Mouse (Mus musculus) MEL (cell line): ENCODE measurements at regions not wholly inside any gene's neighbourhood (a gene's known extent, or its start where the extent isn't known, plus 50 kb on each side); places are given as distances from the start of the nearest gene placed in this dataset.

Experiments used
- CTCF ChIP-seq, 3 experiments: IDR thresholded peaks in 2 of 3; conservative IDR thresholded peaks in 1 of 3; 2 replicates each; pipeline ENCODE4 v1.5.1; 2011 to 2012; ENCODE audit warnings: low read length in 3 of 3, low read depth in 2 of 3, mild to moderate bottlenecking in 2 of 3, improper control_type of control experiment in 1 of 3, inconsistent platforms in 1 of 3, mixed read lengths in 1 of 3, moderate library complexity in 1 of 3; ENCODE audit not compliant: control insufficient read depth in 1 of 3, insufficient read depth in 1 of 3, poor library complexity in 1 of 3, severe bottlenecking in 1 of 3
- EP300 ChIP-seq, 2 experiments: IDR thresholded peaks; 2 replicates each; pipeline ENCODE4 v1.6.1; 2011; ENCODE audit warnings: improper control_type of control experiment in 2 of 2, low read length in 2 of 2, low read depth in 1 of 2, mild to moderate bottlenecking in 1 of 2
- ETS1 ChIP-seq: IDR thresholded peaks from 2 replicates; pipeline ENCODE4 v1.6.1; 2012; ENCODE audit warnings: low read depth, mild to moderate bottlenecking, inconsistent platforms, low read length, improper control_type of control experiment, moderate library complexity
- GATA1 ChIP-seq: IDR thresholded peaks from 2 replicates; pipeline ENCODE4 v1.6.1; 2011; ENCODE audit warnings: low read depth, low read length, improper control_type of control experiment
- KAT2A ChIP-seq: conservative IDR thresholded peaks from 2 replicates; pipeline ENCODE4 v1.6.1; 2012; ENCODE audit warnings: low read depth, low read length, improper control_type of control experiment, inconsistent platforms
- MAX ChIP-seq: IDR thresholded peaks from 2 replicates; pipeline ENCODE4 v1.6.1; 2011; ENCODE audit warnings: low read length, improper control_type of control experiment
- MYB ChIP-seq: IDR thresholded peaks from 2 replicates; pipeline ENCODE4 v1.6.1; 2011; ENCODE audit warnings: mild to moderate bottlenecking, low read depth, low read length, improper control_type of control experiment
- MYC ChIP-seq: IDR thresholded peaks from 2 replicates; pipeline ENCODE4 v1.6.1; 2011; ENCODE audit warnings: low read depth, mild to moderate bottlenecking, low read length, improper control_type of control experiment, moderate library complexity
- POLR2A ChIP-seq, 2 experiments: IDR thresholded peaks; 2 replicates each; pipeline ENCODE4 v1.6.1; 2011 to 2012; ENCODE audit warnings: low read length in 2 of 2, mild to moderate bottlenecking in 2 of 2, control low read depth in 1 of 2, improper control_type of control experiment in 1 of 2, low read depth in 1 of 2, moderate library complexity in 1 of 2; ENCODE audit not compliant: control insufficient read depth in 1 of 2, insufficient read depth in 1 of 2, poor library complexity in 1 of 2
- SIN3A ChIP-seq: IDR thresholded peaks from 2 replicates; pipeline ENCODE4 v1.6.1; 2012; ENCODE audit warnings: low read length, improper control_type of control experiment, inconsistent platforms
- USF1 ChIP-seq: IDR thresholded peaks from 2 replicates; pipeline ENCODE4 v1.6.1; 2014; ENCODE audit warnings: low read depth, mild to moderate bottlenecking, inconsistent platforms, low read length, improper control_type of control experiment, moderate library complexity
- ZKSCAN1 ChIP-seq: IDR thresholded peaks from 2 replicates; pipeline ENCODE4 v1.6.1; 2012; ENCODE audit warnings: low read depth, mild to moderate bottlenecking, inconsistent platforms, low read length, improper control_type of control experiment, moderate library complexity

DNA sequence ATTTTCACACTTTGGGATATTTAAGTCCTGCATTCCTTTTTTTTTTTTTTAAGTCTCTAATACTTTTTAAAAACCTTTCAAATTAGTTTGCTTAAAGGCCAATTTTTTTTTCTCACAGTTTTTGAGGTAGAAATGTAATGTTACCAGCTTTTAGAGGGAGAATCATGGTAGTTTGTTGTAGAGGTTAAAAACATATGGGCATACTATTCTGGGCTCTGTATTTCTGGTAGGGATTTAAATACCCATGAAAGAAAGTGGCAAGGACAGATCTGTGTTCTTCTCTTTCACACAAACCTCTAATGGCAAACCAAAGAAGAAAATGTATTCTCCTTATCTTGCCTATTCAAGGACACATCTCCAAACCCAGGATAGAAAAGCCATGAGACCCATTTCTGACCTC, 405.6 kb upstream of the Slc30a5 start:
- no peak for TF ChIP-seq GATA1
- TF ChIP-seq MYC: no peak
- TF ChIP-seq EP300 (IDR thresholded peaks at IDR 0.05; ENCODE audit: low read depth in 1 of 2, low read length in 2 of 2): no peak
- TF ChIP-seq MAX: no peak
- no peak for TF ChIP-seq SIN3A
- TF ChIP-seq USF1: no peak
- TF ChIP-seq CTCF (IDR thresholded peaks at IDR 0.05 in 2 of 3, conservative IDR thresholded peaks at IDR 0.05 in 1 of 3; ENCODE audit: control insufficient read depth in 1 of 3, insufficient read depth in 1 of 3, low read depth in 2 of 3, low read length in 3 of 3, poor library complexity in 1 of 3, severe bottlenecking in 1 of 3): no peak
- TF ChIP-seq ZKSCAN1: no peak
- no peak for TF ChIP-seq POLR2A (IDR thresholded peaks at IDR 0.05; ENCODE audit: control insufficient read depth in 1 of 2, insufficient read depth in 1 of 2, low read depth in 1 of 2, low read length in 2 of 2, poor library complexity in 1 of 2)
- no peak for TF ChIP-seq KAT2A
- no peak for TF ChIP-seq MYB
- TF ChIP-seq ETS1: no peak
